Mouse (Mus musculus) B cell, adult 67 days (primary cell): Measurements from ENCODE around the gene Abcd1. TPM values are rescaled to one million over a fixed set of nuclear protein-coding genes. Genes with fewer than 3 reads are reported as not detected.

ENCODE experiments used
- total RNA-seq, 2 experiments: library from RNA; stranded (reverse); gene quantifications; 4 replicates each; pipeline ENCODE4 v1.2.4; 2023

Abcd1 gene
- total RNA-seq, result 10 to 100 TPM; 75.3 to 75.4 TPM

DNA sequence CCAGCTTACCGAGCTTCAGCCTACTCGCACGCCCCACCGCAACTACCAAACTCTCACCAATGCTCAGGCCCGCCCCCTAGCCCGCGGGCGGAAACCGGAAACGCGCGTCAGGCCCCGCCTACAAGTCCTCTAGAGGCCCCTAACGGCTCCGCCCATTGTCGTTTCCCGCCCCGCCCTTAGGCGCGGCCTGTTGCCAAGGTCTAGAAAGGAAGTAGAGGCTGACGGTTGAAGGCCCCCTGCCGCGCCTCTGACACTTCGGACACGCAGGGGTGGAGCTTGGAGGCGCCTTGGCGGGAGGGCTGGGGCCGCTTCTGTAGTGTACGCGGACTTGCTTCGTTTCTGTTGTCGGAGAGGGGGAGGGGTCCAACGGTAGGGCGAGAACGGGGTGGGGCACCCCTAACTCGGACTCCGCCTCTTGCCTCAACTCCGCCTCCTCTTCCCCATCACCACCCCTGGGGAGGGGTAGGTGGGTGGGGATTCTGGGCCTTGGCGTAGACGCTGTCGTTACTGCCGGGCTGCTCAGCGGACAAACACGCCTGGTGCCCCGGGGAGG, at the start of gene Abcd1, which contains the start of gene Bcap31:
Gene Abcd1 (plus strand): TSS at position 489 of the 553 bp plus-strand sequence.
Gene Bcap31 (minus strand): TSS at position 67 of the 553 bp plus-strand sequence.

DNA sequence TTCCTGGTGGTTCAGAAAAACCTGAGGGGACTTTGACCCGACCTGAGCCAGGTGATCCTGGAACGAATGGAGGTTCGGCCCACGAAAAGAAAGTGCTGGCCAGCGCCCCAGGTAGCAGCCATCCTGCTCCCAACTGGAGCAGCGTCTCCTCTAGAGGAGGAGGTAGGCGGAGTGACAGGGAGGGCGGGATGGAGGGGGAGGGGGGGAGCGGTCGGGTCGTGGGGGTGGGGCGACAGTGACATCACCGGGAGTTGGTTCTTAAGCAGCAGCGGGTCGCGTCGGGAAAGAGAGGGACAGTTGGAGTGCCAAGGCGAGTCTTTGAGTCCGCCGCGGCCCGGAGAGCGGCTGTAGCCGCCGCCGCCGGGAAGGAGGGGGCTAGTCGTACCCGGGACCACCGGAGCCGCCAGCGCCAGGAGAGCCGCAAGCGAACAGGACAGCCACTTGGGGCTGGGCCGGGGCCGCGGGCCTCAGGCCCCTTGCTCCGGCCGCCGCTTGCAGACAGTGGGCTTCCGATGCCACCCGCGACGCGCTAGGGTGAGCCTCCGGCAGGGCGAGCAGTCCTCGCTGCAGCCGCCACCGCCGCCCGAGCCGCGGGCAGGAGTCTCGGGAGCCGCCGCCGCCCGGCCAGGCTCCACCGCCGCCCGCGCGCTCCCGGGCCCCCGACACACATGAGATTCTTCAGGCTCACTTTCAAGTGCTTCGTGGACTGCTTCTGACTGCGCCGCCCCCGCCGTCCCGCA, 43.3 kb upstream of the Abcd1 start, which contains the start of gene Slc6a8:
Gene Slc6a8 (plus strand): TSS at position 272 of the 740 bp plus-strand sequence.

GRCm38 (mm10) chrX:73756334-73757140, 40.1 kb downstream of the Abcd1 start, which contains the start of gene Plxnb3:
TSS of gene Plxnb3 (plus strand) at chrX:73757090.

DNA sequence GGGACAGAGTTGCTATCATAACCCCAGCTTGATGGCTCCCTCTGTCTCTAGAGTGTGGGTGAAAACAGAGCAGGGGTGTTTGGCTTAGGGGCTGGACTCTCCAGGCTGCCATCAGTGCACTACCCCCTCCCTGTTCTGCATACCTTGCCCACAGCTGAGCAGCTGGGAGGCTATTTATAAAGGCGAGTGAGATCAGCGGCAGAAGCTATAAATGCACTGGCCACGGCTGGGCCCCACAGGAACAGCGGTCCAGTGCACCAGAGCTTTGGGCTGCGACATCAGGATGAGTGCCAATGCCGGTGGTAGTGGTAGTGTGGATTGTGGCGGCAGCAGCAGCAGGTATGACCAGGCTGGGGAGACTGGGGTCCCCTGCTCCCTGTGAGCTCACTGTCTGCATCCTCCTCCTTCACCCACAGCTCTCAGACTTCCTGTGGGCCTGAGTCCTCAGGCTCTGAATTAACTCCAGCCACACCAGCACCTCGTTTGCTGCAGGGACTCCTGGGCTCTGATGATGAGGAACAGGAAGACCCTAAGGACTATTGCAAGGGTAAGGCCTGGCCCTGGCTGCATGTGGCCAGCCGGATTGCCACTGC, 57.9 kb downstream of the Abcd1 start, which contains the start of gene Srpk3:
Gene Srpk3 (plus strand): TSS at position 238 of the 593 bp plus-strand sequence.

DNA sequence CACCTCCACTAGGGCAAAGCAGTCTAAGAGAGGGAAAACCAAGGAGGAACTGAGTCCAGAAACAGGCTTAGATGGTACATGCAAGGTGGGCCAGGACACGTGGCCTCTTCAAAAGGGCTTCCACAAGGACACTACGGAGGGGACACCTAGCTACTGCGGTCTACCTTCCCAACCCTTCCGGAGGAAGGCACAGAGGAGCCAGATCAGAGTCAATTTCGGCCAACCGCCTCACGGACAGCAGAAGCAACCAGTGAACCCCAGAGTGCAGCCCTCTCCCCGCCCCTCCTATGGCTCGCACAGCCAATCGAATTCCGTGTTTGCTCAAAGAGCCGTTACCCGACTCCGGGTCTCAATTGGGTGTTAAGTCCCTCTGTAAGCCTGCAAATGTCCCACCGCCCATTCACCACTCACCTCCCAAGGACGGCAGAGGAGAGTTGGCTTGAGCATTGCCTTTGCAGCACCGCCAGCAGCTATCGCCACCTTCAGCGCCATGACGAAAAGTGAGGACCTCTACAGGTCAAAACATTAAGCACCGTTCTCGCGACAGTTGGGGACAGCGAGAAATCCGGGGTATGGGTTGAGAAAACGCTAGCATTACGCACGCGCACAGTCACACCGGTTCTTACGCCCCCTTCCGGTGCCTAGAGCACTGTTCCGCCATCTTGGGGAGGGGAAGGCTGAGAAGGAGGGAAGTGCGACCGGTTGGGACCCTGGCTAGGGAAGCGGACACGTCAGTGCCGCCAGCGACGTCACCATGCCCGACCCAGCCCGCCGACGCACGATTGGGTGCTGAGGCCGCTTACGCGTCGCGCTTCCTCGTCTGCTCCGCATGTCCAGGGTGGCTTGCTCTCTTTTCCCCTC, 70.2 kb downstream of the Abcd1 start, which contains the start of the genes Idh3g and Ssr4:
Gene Idh3g (minus strand): TSS at position 534 of the 861 bp plus-strand sequence.
Gene Ssr4 (plus strand): TSS at position 665 of the 861 bp plus-strand sequence.

Other genes with a start within 250 kb of the Abcd1 start
- gene Bgn, start 233.0 kb upstream of the Abcd1 start, total RNA-seq, result not detected
- not detected for gene Atp2b3, start 213.5 kb upstream of the Abcd1 start, total RNA-seq
- gene Dusp9, start 77.2 kb upstream of the Abcd1 start, total RNA-seq, result not detected
- gene Pnck, start 56.5 kb upstream of the Abcd1 start, total RNA-seq, result under 1 TPM in 1 of 2 experiments, not detected in 1; 0.71 TPM
- not detected for gene Slc6a8, start 43.4 kb upstream of the Abcd1 start, total RNA-seq
- gene Bcap31, start 422 bp upstream of the Abcd1 start, total RNA-seq, result 100 to 1,000 TPM; 141 to 158 TPM
- under 1 TPM in 1 of 2 experiments, not detected in 1; 0.15 TPM for gene Plxnb3, start 40.5 kb downstream of the Abcd1 start, total RNA-seq
- gene Srpk3, start 57.8 kb downstream of the Abcd1 start, total RNA-seq, result 100 to 1,000 TPM; 171 to 179 TPM
- 100 to 1,000 TPM; 165 to 167 TPM for gene Idh3g, start 70.3 kb downstream of the Abcd1 start, total RNA-seq
- gene Ssr4, start 70.4 kb downstream of the Abcd1 start, total RNA-seq, result 100 to 1,000 TPM; 124 to 147 TPM
- under 1 TPM; 0.24 to 0.61 TPM for gene Pdzd4, start 108.4 kb downstream of the Abcd1 start, total RNA-seq
- not detected for gene Avpr2, start 175.5 kb downstream of the Abcd1 start, total RNA-seq
- gene L1cam, start 179.5 kb downstream of the Abcd1 start, total RNA-seq, result 10 to 100 TPM; 13.4 to 20.8 TPM
- 100 to 1,000 TPM; 363 to 422 TPM for gene Arhgap4, start 205.3 kb downstream of the Abcd1 start, total RNA-seq
- gene Naa10, start 205.3 kb downstream of the Abcd1 start, total RNA-seq, result 10 to 100 TPM; 71.0 to 72.1 TPM
- gene Renbp, start 214.3 kb downstream of the Abcd1 start, total RNA-seq, result 10 to 100 TPM; 22.6 to 28.2 TPM
- 100 to 1,000 TPM; 109 to 126 TPM for gene Hcfc1, start 249.8 kb downstream of the Abcd1 start, total RNA-seq